16 mouse cellular contexts compared by ENCODE assay signal in the genomic region with DNA sequence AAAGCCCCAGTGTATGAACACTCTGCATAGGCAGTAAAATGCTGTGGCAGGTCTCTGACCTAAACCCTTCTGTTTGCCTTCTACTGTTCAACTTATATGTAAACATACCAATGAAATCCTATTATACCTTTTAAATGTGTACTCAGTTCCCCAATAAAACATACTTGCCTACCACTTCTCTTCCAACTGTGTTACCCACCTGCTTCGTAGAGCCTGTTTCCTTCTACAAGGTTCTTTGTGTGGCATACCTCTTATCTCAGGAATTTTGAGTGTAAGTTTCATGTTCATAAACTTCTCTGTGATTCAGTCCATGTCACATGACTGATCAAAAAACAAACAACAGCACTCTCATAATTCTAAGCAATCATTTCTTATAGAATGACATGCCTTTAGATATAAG.
"Had no signal": no experiment of that assay in that cellular context is flagged by ENCODE, and none has a peak within 500 bp of the region (broad histone marks: within the 10 kb centered on the region; RNA-seq: fewer than 3 reads in every experiment).

No protein-coding gene starts in this region.

- DNase-seq: liver; liver, embryonic 13.5 days; liver, postnatal 0 days; right cerebral cortex, postnatal 14 days; thymus, postnatal 14 days; thymus, postnatal 36 days had no signal

- H3K9me3 ChIP-seq: liver, embryonic 13.5 days; liver, embryonic 15.5 days; megakaryocyte, embryonic 14.5 days; midbrain, embryonic 13.5 days; midbrain, embryonic 15.5 days; neural tube, embryonic 12.5 days; stomach, embryonic 15.5 days had no signal

- H3K4me2 ChIP-seq: liver, embryonic 11.5 days; liver, embryonic 13.5 days; liver, embryonic 15.5 days; midbrain, embryonic 11.5 days; midbrain, embryonic 13.5 days; midbrain, embryonic 15.5 days; neural tube, embryonic 12.5 days; stomach, embryonic 15.5 days had no signal

- H3K9ac ChIP-seq: liver, embryonic 13.5 days; liver, embryonic 15.5 days; liver, postnatal 0 days; midbrain, embryonic 13.5 days; midbrain, embryonic 15.5 days; neural tube, embryonic 12.5 days; stomach, embryonic 15.5 days had no signal

- H3K36me3 ChIP-seq: liver, embryonic 13.5 days; liver, embryonic 15.5 days; midbrain, embryonic 13.5 days; midbrain, embryonic 15.5 days; neural tube, embryonic 12.5 days; stomach, embryonic 15.5 days had no signal

- H3K27ac ChIP-seq: liver, embryonic 13.5 days; liver, embryonic 15.5 days; macrophage; midbrain, embryonic 13.5 days; midbrain, embryonic 15.5 days; neural tube, embryonic 12.5 days; stomach, embryonic 15.5 days; stomach, postnatal 0 days had no signal

- H3K4me3 ChIP-seq: liver, embryonic 13.5 days; liver, embryonic 15.5 days; megakaryocyte, embryonic 14.5 days; midbrain, embryonic 13.5 days; midbrain, embryonic 15.5 days; neural tube, embryonic 12.5 days; stomach, embryonic 15.5 days had no signal

- ATAC-seq: liver, postnatal 0 days; midbrain, embryonic 13.5 days; midbrain, embryonic 15.5 days had no signal

- H3K4me1 ChIP-seq: liver, embryonic 13.5 days; liver, embryonic 15.5 days; megakaryocyte, embryonic 14.5 days; midbrain, embryonic 13.5 days; midbrain, embryonic 15.5 days; neural tube, embryonic 12.5 days; stomach, embryonic 15.5 days had no signal

- H3K27me3 ChIP-seq: liver, embryonic 13.5 days; liver, embryonic 15.5 days; megakaryocyte, embryonic 14.5 days; midbrain, embryonic 13.5 days; midbrain, embryonic 15.5 days; neural tube, embryonic 12.5 days; stomach, embryonic 15.5 days had no signal
